Mouse (Mus musculus) B cell, adult 2 months (primary cell): Measurements from ENCODE around the gene Exosc2.

Source experiments
- DNase-seq, 2 experiments: peaks; one replicate each; pipeline ENCODE4 v3.0.0; 2022

Exosc2 gene

GRCm38 (mm10) chr2:31670551-31671035 is at the start of gene Exosc2:
TSS of gene Exosc2 (plus strand) at chr2:31670715.
- peak; percentile 83 to 86 for DNase-seq

- no peak for DNase-seq
Observed at GRCm38 (mm10) chr2:31633531-31633930, 37.0 kb upstream of the Exosc2 start.

- peak in 1 of 2 experiments; percentile 8 for DNase-seq
Observed at GRCm38 (mm10) chr2:31635281-31636137, 35.0 kb upstream of the Exosc2 start.

- DNase-seq = no peak
Observed at GRCm38 (mm10) chr2:31636138-31636741, 34.3 kb upstream of the Exosc2 start.

GRCm38 (mm10) chr2:31636742-31637141 is 33.8 kb upstream of the Exosc2 start:
- no peak for DNase-seq

GRCm38 (mm10) chr2:31637311-31637710 is 33.2 kb upstream of the Exosc2 start:
- no peak for DNase-seq

GRCm38 (mm10) chr2:31637807-31638206 is 32.7 kb upstream of the Exosc2 start:
- peak in 1 of 2 experiments; percentile 34 for DNase-seq

GRCm38 (mm10) chr2:31638581-31639465 is 31.7 kb upstream of the Exosc2 start:
- DNase-seq = peak in 1 of 2 experiments; percentile 11

GRCm38 (mm10) chr2:31639466-31639760 is 31.1 kb upstream of the Exosc2 start:
- DNase-seq = no peak

GRCm38 (mm10) chr2:31639901-31640608 is 30.5 kb upstream of the Exosc2 start, which contains the start of gene Prdm12:
TSS of gene Prdm12 (plus strand) at chr2:31640037.
- DNase-seq = no peak

- DNase-seq = peak in 1 of 2 experiments; percentile 4
Observed at GRCm38 (mm10) chr2:31640609-31641507, 29.7 kb upstream of the Exosc2 start.

GRCm38 (mm10) chr2:31641508-31641830 is 29.0 kb upstream of the Exosc2 start:
- DNase-seq = no peak

- no peak for DNase-seq
Observed at GRCm38 (mm10) chr2:31641929-31642328, 28.6 kb upstream of the Exosc2 start.

- DNase-seq = peak in 1 of 2 experiments; percentile 37
Observed at GRCm38 (mm10) chr2:31653971-31654853, 16.3 kb upstream of the Exosc2 start.

- DNase-seq = peak; percentile 44 to 46
Observed at GRCm38 (mm10) chr2:31654854-31655559, 15.5 kb upstream of the Exosc2 start.

GRCm38 (mm10) chr2:31656374-31656773 is 14.1 kb upstream of the Exosc2 start:
- DNase-seq = no peak

GRCm38 (mm10) chr2:31662939-31663803 is 7.3 kb upstream of the Exosc2 start:
- DNase-seq = no peak

GRCm38 (mm10) chr2:31663804-31664180 is 6.7 kb upstream of the Exosc2 start:
- no peak for DNase-seq

- peak; percentile 14 to 20 for DNase-seq
Observed at GRCm38 (mm10) chr2:31667332-31667731, 3.2 kb upstream of the Exosc2 start.
